Mouse (Mus musculus): ENCODE data around the gene Pxt1. TPM values are rescaled to one million over a fixed set of nuclear protein-coding genes. Genes with fewer than 3 reads are reported as not detected.

Pxt1 gene
- polyA plus RNA-seq, 1 experiment from 2014 or later, result 0.35 TPM

GRCm38 (mm10) chr17:28953251-28953650, 9.6 kb upstream of the Pxt1 start:
- Histone ChIP-seq H3K4me1 (ENCODE audit: control insufficient read depth, low read depth, low read length) (peaks cover 26% of the 10 kb centered on the region), H3K36me3 (ENCODE audit: control insufficient read depth, insufficient read depth) (peaks cover 11% of the 10 kb centered on the region), H3K27ac (ENCODE audit: low read length) (peak overlapping the region; percentile 98), H3K9me3 (replicated peaks; ENCODE audit: control insufficient read depth, low read length) (no peaks in the 10 kb centered on the region), H3K4me3 (ENCODE audit: low read depth, low read length) (peak overlapping the region; percentile 85), H3K27me3 (ENCODE audit: control insufficient read depth, insufficient read depth, low read depth, low read length) (no peaks in the 10 kb centered on the region), H3K9ac (ENCODE audit: low read depth, low read length) (peak overlapping the region; percentile 95), H3K4me2 (ENCODE audit: low read depth, low read length) (peak overlapping the region; percentile 69)
- ATAC-seq (ENCODE audit: low read depth), result no peak
- under 1% methylated on average over 9 of the region's 9 CpGs for WGBS (ENCODE audit: insufficient replicate concordance)

DNA sequence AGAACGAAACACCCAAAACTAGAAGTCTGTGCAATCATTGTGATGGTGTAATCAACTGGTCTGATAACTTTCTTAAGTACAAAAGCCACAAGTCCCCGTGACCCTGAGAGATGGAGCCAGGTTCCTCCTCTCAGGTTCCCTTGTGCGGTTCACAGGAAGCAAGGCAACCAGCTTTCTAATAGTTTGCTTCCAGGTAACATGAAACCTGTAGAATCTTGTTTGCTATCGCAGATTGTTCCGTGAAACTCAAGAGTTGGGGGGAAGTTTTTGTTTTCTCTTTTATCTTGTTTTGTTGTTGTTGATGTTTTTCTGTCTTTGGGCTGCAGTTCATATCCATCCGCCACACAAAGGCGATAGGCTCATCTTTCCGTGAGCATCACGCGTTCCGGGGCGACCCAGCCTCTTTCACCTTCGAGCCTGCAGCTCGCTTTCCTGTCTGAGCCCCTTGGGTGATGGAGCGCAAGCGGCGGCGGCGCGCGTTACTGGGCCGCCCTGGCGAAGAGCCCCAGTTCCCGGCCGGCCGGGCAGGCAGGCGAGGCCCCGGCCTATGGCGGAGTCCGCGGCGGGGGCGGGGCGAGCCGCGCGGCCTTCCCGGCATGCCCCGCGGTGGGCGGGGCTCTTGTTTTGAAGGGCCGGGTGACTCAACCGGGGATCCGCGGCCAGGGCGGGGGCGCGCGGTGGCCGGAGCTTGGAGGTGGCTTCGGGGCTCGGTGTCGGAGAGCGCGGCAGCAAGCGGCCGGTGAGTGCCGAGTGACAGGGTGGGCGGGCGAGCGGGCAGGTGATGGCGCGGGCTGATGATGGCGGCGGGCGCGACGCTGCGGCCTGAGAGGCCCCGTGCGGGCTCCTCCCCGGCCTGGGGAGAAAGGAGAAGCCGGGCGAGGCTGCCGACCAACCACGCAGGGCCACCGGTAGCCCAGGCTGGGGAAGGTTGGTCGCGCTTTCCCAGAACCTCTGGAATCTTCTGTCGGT, 8.5 kb upstream of the Pxt1 start, which contains the start of gene Kctd20:
Gene Kctd20 (plus strand): TSS at position 120 of the 969 bp plus-strand sequence.
- H3K36me3 ChIP-seq (ENCODE audit: control insufficient read depth, insufficient read depth), result peaks cover 7% of the 10 kb centered on the region; the same call in 1 of the 2 replicates
- peak within 1 kb of the TSS; percentile 85 for H3K4me3 ChIP-seq (ENCODE audit: low read depth, low read length)
- H3K27ac ChIP-seq (ENCODE audit: low read length), result peak within 1 kb of the TSS; percentile 98
- peaks cover 5% of the 10 kb centered on the region for H3K9me3 ChIP-seq (replicated peaks; ENCODE audit: control insufficient read depth, low read length)
- under 1% methylated on average over 74 of the region's 80 CpGs for WGBS (ENCODE audit: insufficient replicate concordance)
- ATAC-seq (ENCODE audit: low read depth), result peak; percentile 92
- H3K4me1 ChIP-seq (ENCODE audit: control insufficient read depth, low read depth, low read length), result peaks cover 26% of the 10 kb centered on the region
- peak within 1 kb of the TSS; percentile 95 for H3K9ac ChIP-seq (ENCODE audit: low read depth, low read length)
- H3K4me2 ChIP-seq (ENCODE audit: low read depth, low read length), result peak within 1 kb of the TSS; percentile 69
- no peaks in the 10 kb centered on the region for H3K27me3 ChIP-seq (ENCODE audit: control insufficient read depth, insufficient read depth, low read depth, low read length)

GRCm38 (mm10) chr17:28950751-28951150, 7.1 kb upstream of the Pxt1 start:
- 33% methylated on average over 4 of the region's 4 CpGs for WGBS (ENCODE audit: insufficient replicate concordance)
- Histone ChIP-seq H3K9ac (ENCODE audit: low read depth, low read length) (no peak overlapping the region), H3K27ac (ENCODE audit: low read length) (peak overlapping the region; percentile 98; the same call in 1 of the 2 replicates), H3K4me3 (ENCODE audit: low read depth, low read length) (no peak overlapping the region), H3K36me3 (ENCODE audit: control insufficient read depth, insufficient read depth) (peaks cover 4% of the 10 kb centered on the region; the same call in 1 of the 2 replicates), H3K27me3 (ENCODE audit: control insufficient read depth, insufficient read depth, low read depth, low read length) (no peaks in the 10 kb centered on the region), H3K4me1 (ENCODE audit: control insufficient read depth, low read depth, low read length) (peaks cover 26% of the 10 kb centered on the region), H3K4me2 (ENCODE audit: low read depth, low read length) (peak overlapping the region; percentile 69; the same call in 1 of the 2 replicates), H3K9me3 (replicated peaks; ENCODE audit: control insufficient read depth, low read length) (peaks cover 6% of the 10 kb centered on the region)
- ATAC-seq (ENCODE audit: low read depth), result no peak

GRCm38 (mm10) chr17:28948661-28949060, 5.0 kb upstream of the Pxt1 start:
- Histone ChIP-seq H3K4me1 (ENCODE audit: control insufficient read depth, low read depth, low read length) (peaks cover 11% of the 10 kb centered on the region), H3K9ac (ENCODE audit: low read depth, low read length) (no peak overlapping the region), H3K4me3 (ENCODE audit: low read depth, low read length) (no peak overlapping the region), H3K36me3 (ENCODE audit: control insufficient read depth, insufficient read depth) (no peaks in the 10 kb centered on the region), H3K4me2 (ENCODE audit: low read depth, low read length) (no peak overlapping the region), H3K27ac (ENCODE audit: low read length) (no peak overlapping the region), H3K27me3 (ENCODE audit: control insufficient read depth, insufficient read depth, low read depth, low read length) (no peaks in the 10 kb centered on the region), H3K9me3 (replicated peaks; ENCODE audit: control insufficient read depth, low read length) (peaks cover 6% of the 10 kb centered on the region)
- ATAC-seq (ENCODE audit: low read depth), result no peak
- 85% methylated on average over 4 of the region's 4 CpGs for WGBS (ENCODE audit: insufficient replicate concordance)

DNA sequence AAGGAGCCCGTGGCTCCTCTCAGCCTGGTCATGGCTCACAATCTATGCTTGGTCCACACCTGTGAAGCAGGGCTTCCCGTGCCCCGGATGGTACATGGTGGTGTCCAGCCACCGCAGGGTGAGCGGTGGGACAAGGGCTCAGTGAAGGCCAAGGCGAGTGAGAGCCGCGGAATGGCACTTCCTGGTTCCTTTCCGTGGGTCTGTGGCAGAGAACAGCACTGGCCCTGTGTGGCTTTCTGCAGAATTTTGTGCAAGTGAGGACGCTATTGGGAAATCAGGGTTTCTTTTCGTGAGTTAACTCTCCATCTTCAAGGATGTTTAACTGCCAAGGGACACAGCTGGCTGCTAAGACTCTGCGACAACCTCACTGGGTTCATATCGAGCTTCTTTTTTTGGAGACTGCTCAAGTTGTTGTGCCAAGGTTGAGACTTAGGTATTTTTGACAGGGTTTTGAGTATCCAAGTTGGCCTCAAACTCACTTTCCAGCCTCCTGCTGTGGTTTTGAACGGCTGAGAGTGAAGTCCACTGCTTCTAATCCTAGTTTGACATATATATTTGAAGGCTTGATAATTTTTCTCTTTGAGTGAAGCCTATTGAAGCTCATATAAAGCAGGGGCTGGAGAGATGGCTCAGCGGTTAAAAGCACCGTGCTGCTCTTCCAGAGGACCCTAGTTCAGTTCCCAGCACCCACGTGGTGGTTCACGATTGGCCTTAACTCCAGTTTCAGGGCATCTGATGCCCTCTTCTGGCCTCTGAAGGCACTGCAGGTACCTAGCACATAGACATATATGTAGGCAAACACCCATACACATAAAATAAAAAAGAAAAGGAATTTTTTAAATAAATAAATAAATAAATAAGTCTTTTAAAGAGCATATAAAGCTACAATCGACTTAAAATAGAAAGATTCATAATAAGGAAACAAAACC, 3.6 kb upstream of the Pxt1 start:
- H3K27me3 ChIP-seq (ENCODE audit: control insufficient read depth, insufficient read depth, low read depth, low read length), result no peaks in the 10 kb centered on the region
- H3K4me2 ChIP-seq (ENCODE audit: low read depth, low read length), result no peak overlapping the region
- no peak for ATAC-seq (ENCODE audit: low read depth)
- H3K9ac ChIP-seq (ENCODE audit: low read depth, low read length), result no peak overlapping the region
- H3K27ac ChIP-seq (ENCODE audit: low read length), result peak overlapping the region; percentile 24; the same call in 1 of the 2 replicates
- peaks cover 8% of the 10 kb centered on the region for H3K4me1 ChIP-seq (ENCODE audit: control insufficient read depth, low read depth, low read length)
- peak overlapping the region; percentile 8; the same call in 1 of the 2 replicates for H3K4me3 ChIP-seq (ENCODE audit: low read depth, low read length)
- peaks cover 6% of the 10 kb centered on the region for H3K9me3 ChIP-seq (replicated peaks; ENCODE audit: control insufficient read depth, low read length)
- no peaks in the 10 kb centered on the region for H3K36me3 ChIP-seq (ENCODE audit: control insufficient read depth, insufficient read depth)
- 76% methylated on average over 19 of the region's 19 CpGs for WGBS (ENCODE audit: insufficient replicate concordance)

- no peak for ATAC-seq (ENCODE audit: low read depth)
- 73% methylated on average over 7 of the region's 7 CpGs for WGBS (ENCODE audit: insufficient replicate concordance)
- H3K27ac ChIP-seq (ENCODE audit: low read length), result no peak overlapping the region
Measured at GRCm38 (mm10) chr17:28944481-28944880, 841 bp upstream of the Pxt1 start.

DNA sequence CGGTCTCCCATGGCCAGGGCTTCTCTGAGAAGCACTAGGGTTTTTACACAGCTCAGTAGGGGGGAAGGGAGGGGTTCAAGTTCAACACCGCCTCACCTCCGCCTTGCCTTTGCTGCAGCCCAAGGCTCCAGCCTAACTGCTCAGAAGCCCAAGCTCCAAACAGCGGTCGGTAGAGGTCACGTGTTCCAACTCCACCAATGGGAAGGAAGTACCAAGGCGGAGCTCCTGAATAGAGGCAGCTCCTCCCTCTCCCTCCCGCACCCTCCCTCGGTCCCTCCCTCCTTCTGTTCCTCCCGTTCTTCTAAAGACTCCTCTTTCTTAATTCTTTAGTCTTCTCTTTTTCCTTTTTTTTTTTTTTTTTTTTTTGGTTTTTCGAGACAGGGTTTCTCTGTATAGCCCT, 1.5 kb downstream of the Pxt1 start:
- Histone ChIP-seq H3K4me2 (ENCODE audit: low read depth, low read length) (no peak overlapping the region), H3K36me3 (ENCODE audit: control insufficient read depth, insufficient read depth) (no peaks in the 10 kb centered on the region), H3K9ac (ENCODE audit: low read depth, low read length) (no peak overlapping the region), H3K4me3 (ENCODE audit: low read depth, low read length) (no peak overlapping the region), H3K27me3 (ENCODE audit: control insufficient read depth, insufficient read depth, low read depth, low read length) (no peaks in the 10 kb centered on the region), H3K9me3 (replicated peaks; ENCODE audit: control insufficient read depth, low read length) (peaks cover 1% of the 10 kb centered on the region), H3K27ac (ENCODE audit: low read length) (no peak overlapping the region), H3K4me1 (ENCODE audit: control insufficient read depth, low read depth, low read length) (peaks cover 4% of the 10 kb centered on the region)
- WGBS (ENCODE audit: insufficient replicate concordance), result 68% methylated on average over 10 of the region's 11 CpGs
- peak; percentile 71 for ATAC-seq (ENCODE audit: low read depth)

More at GRCm38 (mm10) chr17:28944481-28944880, 841 bp upstream of the Pxt1 start:
- Histone ChIP-seq H3K4me2 (ENCODE audit: low read depth, low read length) (no peak overlapping the region), H3K4me1 (ENCODE audit: control insufficient read depth, low read depth, low read length) (peaks cover 4% of the 10 kb centered on the region), H3K27me3 (ENCODE audit: control insufficient read depth, insufficient read depth, low read depth, low read length) (no peaks in the 10 kb centered on the region), H3K36me3 (ENCODE audit: control insufficient read depth, insufficient read depth) (no peaks in the 10 kb centered on the region), H3K4me3 (ENCODE audit: low read depth, low read length) (no peak overlapping the region), H3K9ac (ENCODE audit: low read depth, low read length) (no peak overlapping the region), H3K9me3 (replicated peaks; ENCODE audit: control insufficient read depth, low read length) (peaks cover 6% of the 10 kb centered on the region)

- H3K27me3 ChIP-seq (ENCODE audit: control insufficient read depth, insufficient read depth, low read depth, low read length), result no peaks in the 10 kb centered on the region
- no peak overlapping the region for H3K27ac ChIP-seq (ENCODE audit: low read length)
- no peak overlapping the region for H3K4me2 ChIP-seq (ENCODE audit: low read depth, low read length)
- ATAC-seq (ENCODE audit: low read depth), result no peak
- H3K4me1 ChIP-seq (ENCODE audit: control insufficient read depth, low read depth, low read length), result peaks cover 10% of the 10 kb centered on the region
- H3K9me3 ChIP-seq (replicated peaks; ENCODE audit: control insufficient read depth, low read length), result no peaks in the 10 kb centered on the region
- H3K4me3 ChIP-seq (ENCODE audit: low read depth, low read length), result no peak overlapping the region
- 82% methylated on average over 25 of the region's 25 CpGs for WGBS (ENCODE audit: insufficient replicate concordance)
- no peak overlapping the region for H3K9ac ChIP-seq (ENCODE audit: low read depth, low read length)
- no peaks in the 10 kb centered on the region for H3K36me3 ChIP-seq (ENCODE audit: control insufficient read depth, insufficient read depth)
Measured at GRCm38 (mm10) chr17:28940776-28941555, 2.7 kb downstream of the Pxt1 start.

All from liver, embryonic 16.5 days (tissue).